Mouse (Mus musculus): ENCODE measurements around the gene Cubn. TPM values are rescaled to one million over a fixed set of nuclear protein-coding genes. Genes with fewer than 3 reads are reported as not detected.

The Cubn gene
- total and polyA plus RNA-seq, 3 experiments: 0.03 TPM; not detected in 2

- no peak for TF ChIP-seq TBP (IDR thresholded peaks at IDR 0.05; ENCODE audit: low read depth, low read length)
- no peak for TF ChIP-seq NELFE (IDR thresholded peaks at IDR 0.05; ENCODE audit: low read depth, low read length)
Observed at GRCm38 (mm10) chr2:13526205-13526604, 34.6 kb upstream of the Cubn start (continued).

- DNase-seq (ENCODE audit: low read depth, low spot score): peak; percentile 88
- Histone ChIP-seq H3K27ac (ENCODE audit: control insufficient read depth, low read depth, low read length) (peak overlapping the region; percentile 51), H3K4me3 (ENCODE audit: control insufficient read depth in 1 of 2, insufficient read depth in 1 of 2, low read depth in 2 of 2, low read length in 2 of 2) (peak overlapping the region in 1 of 2 experiments; percentile 14; a peak in 1 of 4 replicates)
Observed at GRCm38 (mm10) chr2:13523540-13524456, 32.2 kb upstream of the Cubn start.

GRCm38 (mm10) chr2:13522106-13522505 lies 30.5 kb upstream of the Cubn start:
- H3K9ac ChIP-seq (ENCODE audit: control insufficient read depth, low read depth, low read length, poor library complexity, severe bottlenecking): no peak overlapping the region
- DNase-seq (ENCODE audit: low read depth, low spot score): peak; percentile 20
- H3K4me1 ChIP-seq (ENCODE audit: control insufficient read depth in 1 of 2, insufficient read depth in 2 of 2, low read length in 2 of 2): peaks cover 10 to 11% of the 10 kb centered on the region in 2 experiments; a peak in 3 of 4 replicates
- no peaks in the 10 kb centered on the region for H3K79me2 ChIP-seq (ENCODE audit: control insufficient read depth, insufficient read depth, low read length, poor library complexity)
- no peaks in the 10 kb centered on the region for H3K27me3 ChIP-seq (ENCODE audit: control insufficient read depth in 1 of 2, insufficient read depth in 2 of 2, low read length in 2 of 2)
- no peak for TF ChIP-seq MXI1 (IDR thresholded peaks at IDR 0.05; ENCODE audit: low read depth, low read length)
- no peak for TF ChIP-seq GABPA (IDR thresholded peaks at IDR 0.05; ENCODE audit: low read depth, low read length)
- TF ChIP-seq CTCF (IDR thresholded peaks at IDR 0.05 in 2 of 3, conservative IDR thresholded peaks at IDR 0.05 in 1 of 3; ENCODE audit: control insufficient read depth in 1 of 3, insufficient read depth in 1 of 3, low read depth in 2 of 3, low read length in 3 of 3, poor library complexity in 1 of 3, severe bottlenecking in 1 of 3): no peak
- TF ChIP-seq USF2 (IDR thresholded peaks at IDR 0.05; ENCODE audit: borderline replicate concordance in 1 of 2, insufficient read depth in 1 of 2, low read depth in 1 of 2, low read length in 2 of 2): no peak
- no peak for TF ChIP-seq BHLHE40 (IDR thresholded peaks at IDR 0.05; ENCODE audit: borderline replicate concordance, low read depth, low read length)
- TF ChIP-seq MAZ (IDR thresholded peaks at IDR 0.05; ENCODE audit: low read depth, low read length): no peak
- no peak for TF ChIP-seq UBTF (IDR thresholded peaks at IDR 0.05; ENCODE audit: borderline replicate concordance, insufficient read depth, low read depth, low read length)
- no peak for TF ChIP-seq POLR2A (IDR thresholded peaks at IDR 0.05; ENCODE audit: control insufficient read depth in 1 of 2, insufficient read depth in 1 of 2, low read depth in 1 of 2, low read length in 2 of 2, poor library complexity in 1 of 2)
- no peak for TF ChIP-seq USF1 (IDR thresholded peaks at IDR 0.05; ENCODE audit: low read depth, low read length)
- TF ChIP-seq MAFK (IDR thresholded peaks at IDR 0.05; ENCODE audit: borderline replicate concordance, low read depth, low read length): no peak
- no peak for TF ChIP-seq E2F4 (IDR thresholded peaks at IDR 0.05; ENCODE audit: borderline replicate concordance, low read depth, low read length)
- TF ChIP-seq ZNF384 (IDR thresholded peaks at IDR 0.05; ENCODE audit: low read depth, low read length): no peak
- TF ChIP-seq MYC (IDR thresholded peaks at IDR 0.05; ENCODE audit: low read depth, low read length): no peak
- TF ChIP-seq ZKSCAN1 (IDR thresholded peaks at IDR 0.05; ENCODE audit: low read depth, low read length): no peak
- no peak for TF ChIP-seq MEF2A (IDR thresholded peaks at IDR 0.05; ENCODE audit: extremely low read depth, insufficient replicate concordance, low read depth, low read length, poor library complexity, severe bottlenecking)
- TF ChIP-seq RCOR1 (IDR thresholded peaks at IDR 0.05; ENCODE audit: low read depth, low read length): no peak
- TF ChIP-seq MYB (IDR thresholded peaks at IDR 0.05; ENCODE audit: low read depth, low read length): no peak
- TF ChIP-seq RAD21 (IDR thresholded peaks at IDR 0.05; ENCODE audit: low read depth, low read length): no peak
- no peak overlapping the region for H3K4me3 ChIP-seq (ENCODE audit: control insufficient read depth in 1 of 2, insufficient read depth in 1 of 2, low read depth in 2 of 2, low read length in 2 of 2)
- peaks cover 0 to 25% of the 10 kb centered on the region in 2 experiments; a peak in 2 of 4 replicates for H3K36me3 ChIP-seq (ENCODE audit: control insufficient read depth in 1 of 2, insufficient read depth in 2 of 2, low read length in 2 of 2)
- no peak overlapping the region for H3K27ac ChIP-seq (ENCODE audit: control insufficient read depth, low read depth, low read length)
- no peaks in the 10 kb centered on the region for H3K9me3 ChIP-seq (replicated peaks; ENCODE audit: insufficient read depth, low read length)

More at GRCm38 (mm10) chr2:13523540-13524456, 32.2 kb upstream of the Cubn start:
- Histone ChIP-seq H3K9me3 (replicated peaks; ENCODE audit: insufficient read depth, low read length) (no peaks in the 10 kb centered on the region), H3K4me1 (ENCODE audit: control insufficient read depth in 1 of 2, insufficient read depth in 2 of 2, low read length in 2 of 2) (peaks cover 10 to 14% of the 10 kb centered on the region in 2 experiments; a peak in 3 of 4 replicates), H3K79me2 (ENCODE audit: control insufficient read depth, insufficient read depth, low read length, poor library complexity) (no peaks in the 10 kb centered on the region), H3K9ac (ENCODE audit: control insufficient read depth, low read depth, low read length, poor library complexity, severe bottlenecking) (no peak overlapping the region), H3K27me3 (ENCODE audit: control insufficient read depth in 1 of 2, insufficient read depth in 2 of 2, low read length in 2 of 2) (no peaks in the 10 kb centered on the region), H3K36me3 (ENCODE audit: control insufficient read depth in 1 of 2, insufficient read depth in 2 of 2, low read length in 2 of 2) (peaks cover 0 to 29% of the 10 kb centered on the region in 2 experiments; a peak in 2 of 4 replicates)
- TF ChIP-seq EP300 (IDR thresholded peaks at IDR 0.05; ENCODE audit: low read depth in 1 of 2, low read length in 2 of 2): peak; percentile 78 to 86
- TF ChIP-seq NELFE (IDR thresholded peaks at IDR 0.05; ENCODE audit: low read depth, low read length): no peak
- no peak for TF ChIP-seq ELF1 (IDR thresholded peaks at IDR 0.05; ENCODE audit: low read depth, low read length)
- TF ChIP-seq TAL1 (IDR thresholded peaks at IDR 0.05; ENCODE audit: low read length): peak; percentile 93
- peak; percentile 73 for TF ChIP-seq SIN3A (IDR thresholded peaks at IDR 0.05; ENCODE audit: low read length)
- TF ChIP-seq POLR2AphosphoS5 (IDR thresholded peaks at IDR 0.05; ENCODE audit: borderline replicate concordance, low read depth, low read length): no peak
- TF ChIP-seq CHD1 (IDR thresholded peaks at IDR 0.05; ENCODE audit: low read depth, low read length): no peak
- TF ChIP-seq RCOR1 (IDR thresholded peaks at IDR 0.05; ENCODE audit: low read depth, low read length): peak; percentile 34; the same call in 1 of the 2 replicates
- TF ChIP-seq MXI1 (IDR thresholded peaks at IDR 0.05; ENCODE audit: low read depth, low read length): peak; percentile 42; the same call in 1 of the 2 replicates
- no peak for TF ChIP-seq MAX (IDR thresholded peaks at IDR 0.05; ENCODE audit: low read length)
- peak; percentile 84 for TF ChIP-seq GATA1 (IDR thresholded peaks at IDR 0.05; ENCODE audit: low read depth, low read length)
- TF ChIP-seq MYB (IDR thresholded peaks at IDR 0.05; ENCODE audit: low read depth, low read length): no peak
- no peak for TF ChIP-seq USF1 (IDR thresholded peaks at IDR 0.05; ENCODE audit: low read depth, low read length)
- peak; percentile 80; the same call in 1 of the 2 replicates for TF ChIP-seq TCF12 (IDR thresholded peaks at IDR 0.05; ENCODE audit: low read depth, low read length)
- no peak for TF ChIP-seq ZMIZ1 (IDR thresholded peaks at IDR 0.05; ENCODE audit: low read depth, low read length)
- TF ChIP-seq ETS1 (IDR thresholded peaks at IDR 0.05; ENCODE audit: low read depth, low read length): peak; percentile 92
- peak; percentile 63; the same call in 1 of the 2 replicates for TF ChIP-seq TBP (IDR thresholded peaks at IDR 0.05; ENCODE audit: low read depth, low read length)
- no peak for TF ChIP-seq MAZ (IDR thresholded peaks at IDR 0.05; ENCODE audit: low read depth, low read length)
- no peak for TF ChIP-seq E2F4 (IDR thresholded peaks at IDR 0.05; ENCODE audit: borderline replicate concordance, low read depth, low read length)
- peak; percentile 46; the same call in 1 of the 2 replicates for TF ChIP-seq MYC (IDR thresholded peaks at IDR 0.05; ENCODE audit: low read depth, low read length)
